Mouse (Mus musculus): Measurements from ENCODE around the gene Olfr430.
"Not testable (repeated sequence)": the region's sequence is repeated elsewhere in the genome, so short reads cannot be mapped to it uniquely, and the experiment has no call there.

Gene Olfr430

DNA sequence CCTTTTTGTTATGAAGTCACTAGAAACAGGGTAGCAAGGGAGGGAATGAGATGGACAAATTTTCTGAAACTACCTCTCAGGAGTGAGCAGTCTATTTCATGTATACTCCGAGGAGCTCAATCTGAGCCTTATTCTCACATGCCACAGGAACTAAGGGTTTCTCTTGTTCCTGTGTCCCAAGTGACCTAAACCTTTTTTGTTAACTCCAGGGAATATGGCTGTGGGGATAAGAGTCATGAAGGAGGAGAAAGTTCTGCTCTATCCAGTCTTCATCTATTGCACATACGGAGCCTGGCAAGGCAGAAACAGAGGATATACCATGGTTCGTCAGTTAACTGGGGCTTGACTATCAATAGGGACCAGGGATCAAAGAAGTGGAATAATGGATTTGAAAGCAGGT lies at the start of gene Olfr430:
Gene Olfr430 (plus strand): TSS at position 301 of the 400 bp plus-strand sequence.
- DNase-seq: no peak

DNA sequence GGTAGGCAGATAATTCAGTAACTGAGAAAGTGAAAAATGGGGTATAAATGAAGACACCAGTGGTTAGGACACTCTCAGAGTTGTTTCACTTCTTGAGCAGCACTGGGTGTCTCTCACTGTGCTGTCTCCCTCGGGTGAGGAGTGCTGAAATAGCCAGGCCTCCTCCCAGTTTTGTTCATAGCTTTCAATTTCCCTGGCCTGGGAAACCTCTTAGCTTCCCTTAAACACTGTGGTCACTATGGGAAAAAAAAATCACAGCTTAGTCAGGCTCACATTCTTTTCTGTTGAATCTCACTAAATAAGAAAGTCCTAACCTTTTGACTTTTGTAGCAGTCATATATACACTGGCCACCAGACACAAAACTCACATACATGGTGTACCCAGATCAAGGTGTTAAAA lies 34.7 kb upstream of the Olfr430 start, which contains the start of gene Ifi205:
Gene Ifi205 (minus strand): TSS at position 113 of the 400 bp plus-strand sequence.
- DNase-seq: no peak

DNA sequence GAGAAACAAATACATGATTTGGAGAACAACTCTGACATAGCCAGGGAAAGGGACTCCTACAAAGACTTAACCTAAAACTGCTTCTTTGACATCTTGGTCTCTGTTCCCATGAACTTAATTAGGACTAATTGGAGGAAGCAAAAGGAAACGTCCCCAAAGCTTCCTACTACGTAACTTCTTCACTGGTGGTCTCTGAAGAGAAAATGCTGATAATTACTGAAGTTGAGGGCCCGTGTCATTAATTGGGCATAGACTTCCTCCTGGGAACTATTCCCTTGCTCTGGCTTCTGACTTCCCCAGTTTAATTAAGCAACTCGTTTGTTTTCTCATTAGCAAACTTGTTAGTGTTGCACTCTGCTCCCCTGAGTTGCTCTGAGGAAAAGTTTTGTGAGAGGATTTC lies 30.6 kb upstream of the Olfr430 start:
- DNase-seq: no peak

DNA sequence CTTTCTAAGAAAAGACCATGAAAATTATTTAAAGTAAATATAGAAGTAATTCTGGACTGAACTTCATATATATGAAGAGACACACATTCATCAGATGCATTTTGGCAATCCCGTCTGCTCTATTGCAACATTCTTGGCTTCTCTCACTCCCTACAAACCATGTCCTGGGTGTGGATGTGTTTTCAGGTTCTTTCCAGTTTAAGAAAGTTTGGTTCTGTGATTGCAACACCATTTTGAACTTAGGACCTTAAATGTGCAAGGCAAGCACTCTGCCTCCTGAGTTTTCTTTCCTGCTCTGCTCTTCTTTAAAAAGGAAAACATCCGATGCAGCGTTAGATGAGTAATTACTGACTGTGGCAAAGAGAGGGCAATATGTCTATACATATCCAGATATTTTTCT lies 27.9 kb upstream of the Olfr430 start:
- DNase-seq: no peak

DNA sequence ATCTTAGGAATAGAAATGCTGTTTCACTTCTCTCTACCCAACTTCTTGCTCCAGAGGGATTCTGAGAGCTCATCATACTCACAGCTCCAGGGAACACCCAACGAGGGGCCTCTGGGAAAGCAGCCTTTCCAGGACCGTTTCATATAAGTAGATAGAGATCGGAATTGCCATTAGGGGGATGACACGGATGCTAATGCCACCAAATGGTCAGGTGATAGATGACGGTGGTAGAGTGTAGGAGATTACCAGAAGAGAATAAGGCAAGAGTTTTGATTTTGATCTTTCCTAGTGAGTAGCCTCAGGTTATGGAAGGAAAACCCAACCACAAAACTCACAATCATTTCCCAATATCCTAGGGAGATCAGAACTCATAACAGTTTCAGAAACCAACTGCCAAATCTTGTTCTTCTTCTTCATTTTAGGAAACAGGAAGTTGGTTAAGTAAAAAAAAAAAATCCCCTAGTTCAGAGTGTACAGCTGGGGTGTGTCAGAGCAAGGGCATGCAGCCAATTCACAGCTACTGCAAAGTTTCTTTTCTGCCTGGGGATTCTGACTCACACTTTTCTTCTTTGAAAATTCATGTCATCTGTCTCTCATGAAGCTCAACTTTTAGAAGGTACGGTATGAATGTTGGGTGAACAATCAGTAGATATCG lies 25.8 kb upstream of the Olfr430 start, which contains the start of gene Olfr433:
Gene Olfr433 (plus strand): TSS at position 183 of the 655 bp plus-strand sequence.
- DNase-seq: peak; percentile 64 to 76

DNA sequence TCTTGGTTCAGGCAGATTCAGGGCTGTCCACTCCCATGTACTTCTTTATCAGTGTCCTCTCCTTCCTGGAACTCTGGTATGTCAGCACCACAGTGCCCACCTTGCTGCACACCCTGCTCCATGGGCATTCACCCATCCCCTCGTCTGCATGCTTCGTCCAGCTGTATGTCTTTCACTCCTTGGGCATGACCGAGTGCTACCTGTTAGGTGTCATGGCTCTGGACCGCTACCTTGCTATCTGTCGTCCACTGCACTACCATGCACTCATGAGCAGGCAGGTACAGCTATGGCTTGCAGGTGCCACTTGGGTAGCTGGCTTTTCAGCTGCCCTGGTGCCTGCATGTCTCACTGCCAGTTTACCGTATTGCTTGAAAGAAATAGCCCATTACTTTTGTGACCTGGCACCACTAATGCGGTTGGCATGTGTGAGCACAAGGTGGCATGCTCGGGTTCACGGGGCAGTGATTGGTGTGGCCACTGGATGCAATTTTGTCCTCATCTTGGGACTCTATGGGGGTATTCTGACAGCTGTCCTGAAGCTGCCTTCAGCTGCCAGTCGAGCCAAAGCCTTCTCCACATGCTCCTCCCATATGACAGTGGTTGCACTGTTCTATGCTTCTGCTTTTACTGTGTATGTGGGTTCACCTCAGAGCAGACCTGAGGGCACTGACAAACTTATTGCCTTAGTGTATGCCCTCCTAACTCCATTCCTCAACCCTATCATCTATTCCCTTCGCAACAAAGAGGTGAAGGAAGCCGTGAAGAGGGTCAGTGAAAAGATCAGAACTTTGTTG lies 24.1 kb upstream of the Olfr430 start:
- peak in 1 of 2 experiments; percentile 18 for DNase-seq

DNA sequence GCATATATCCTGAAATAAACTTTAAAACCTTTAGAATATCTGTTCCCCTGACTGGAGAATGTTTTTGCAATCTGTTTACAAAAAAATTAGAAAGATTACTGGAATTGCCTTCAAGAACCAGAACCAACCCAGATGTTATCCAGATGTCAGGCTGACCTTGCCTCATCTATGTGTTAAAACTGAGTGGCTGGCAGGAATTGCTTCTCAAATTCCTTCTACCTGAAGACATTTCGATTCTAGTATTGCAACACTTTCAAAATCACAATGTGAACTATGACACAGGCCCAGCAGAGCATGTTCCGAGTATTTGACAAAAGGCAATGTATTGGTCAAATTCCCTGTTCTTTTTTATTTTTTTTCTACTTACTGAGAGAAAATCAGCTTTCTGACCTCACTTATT lies 22.0 kb upstream of the Olfr430 start:
- no peak for DNase-seq

DNA sequence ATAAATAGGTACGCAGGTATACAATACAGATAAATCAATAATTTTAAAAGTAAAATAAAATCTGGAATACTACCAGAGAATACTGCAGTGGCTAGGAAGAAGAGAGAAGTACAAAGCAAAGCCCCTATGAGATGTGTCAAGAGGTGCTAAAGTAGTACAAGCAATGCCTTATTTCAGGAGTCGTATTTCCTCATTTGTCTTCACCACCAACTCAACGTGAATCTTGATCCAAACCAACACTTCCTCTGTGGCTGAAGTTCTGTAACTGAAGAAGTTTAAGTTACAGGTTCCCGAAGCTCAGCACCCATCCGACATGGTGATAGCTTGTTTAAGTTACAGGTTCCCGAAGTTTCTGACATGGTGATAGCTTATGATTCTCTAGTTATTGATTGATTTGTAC lies 18.2 kb upstream of the Olfr430 start:
- not testable (repeated sequence) for DNase-seq

DNA sequence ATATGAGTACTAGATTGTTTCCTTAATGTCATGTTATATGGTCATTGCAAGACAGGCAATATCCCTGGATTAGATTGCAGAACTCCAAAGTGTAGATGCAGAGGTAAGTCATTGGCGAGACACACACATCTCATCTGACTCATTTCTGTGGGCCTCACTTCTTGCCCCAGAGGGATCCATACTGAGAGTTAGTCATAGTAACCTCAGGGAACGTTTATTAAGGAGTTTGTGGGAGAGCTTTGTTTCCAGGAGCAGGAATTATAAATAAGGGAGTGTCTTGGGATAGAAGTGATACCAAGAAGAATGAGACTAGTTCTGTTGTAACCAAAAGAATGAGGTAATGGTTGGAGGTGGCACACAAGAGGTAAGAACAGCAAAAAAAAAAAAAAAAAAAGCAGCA lies 17.5 kb upstream of the Olfr430 start, which contains the start of gene Olfr432:
Gene Olfr432 (plus strand): TSS at position 313 of the 400 bp plus-strand sequence.
- no peak for DNase-seq

DNA sequence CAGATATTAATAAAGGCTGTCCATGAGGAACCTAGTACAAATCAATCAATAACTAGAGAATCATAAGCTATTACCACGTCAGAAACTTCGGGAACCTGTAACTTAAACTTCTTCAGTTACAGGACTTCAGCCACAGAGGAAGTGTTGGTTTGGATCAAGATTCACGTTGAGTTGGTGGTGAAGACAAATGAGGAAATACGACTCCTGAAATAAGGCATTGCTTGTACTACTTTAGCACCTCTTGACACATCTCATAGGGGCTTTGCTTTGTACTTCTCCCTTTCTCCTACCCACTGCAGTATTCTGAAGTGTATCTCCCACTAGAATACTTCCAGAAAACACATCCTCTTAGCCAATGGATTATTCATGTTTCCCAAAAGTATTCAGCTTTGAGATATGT lies 17.0 kb upstream of the Olfr430 start:
- not testable (repeated sequence) for DNase-seq

DNA sequence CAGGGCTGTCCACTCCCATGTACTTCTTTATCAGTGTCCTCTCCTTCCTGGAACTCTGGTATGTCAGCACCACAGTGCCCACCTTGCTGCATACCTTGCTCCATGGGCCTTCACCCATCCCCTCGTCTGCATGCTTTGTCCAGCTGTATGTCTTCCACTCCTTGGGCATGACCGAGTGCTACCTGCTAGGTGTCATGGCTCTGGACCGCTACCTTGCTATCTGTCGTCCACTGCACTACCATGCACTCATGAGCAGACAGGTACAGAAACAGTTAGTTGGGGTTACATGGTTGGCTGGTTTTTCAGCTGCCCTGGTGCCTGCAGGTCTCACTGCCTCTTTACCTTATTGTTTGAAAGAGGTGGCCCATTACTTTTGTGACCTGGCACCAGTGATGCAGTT lies 15.9 kb upstream of the Olfr430 start:
- no peak for DNase-seq

DNA sequence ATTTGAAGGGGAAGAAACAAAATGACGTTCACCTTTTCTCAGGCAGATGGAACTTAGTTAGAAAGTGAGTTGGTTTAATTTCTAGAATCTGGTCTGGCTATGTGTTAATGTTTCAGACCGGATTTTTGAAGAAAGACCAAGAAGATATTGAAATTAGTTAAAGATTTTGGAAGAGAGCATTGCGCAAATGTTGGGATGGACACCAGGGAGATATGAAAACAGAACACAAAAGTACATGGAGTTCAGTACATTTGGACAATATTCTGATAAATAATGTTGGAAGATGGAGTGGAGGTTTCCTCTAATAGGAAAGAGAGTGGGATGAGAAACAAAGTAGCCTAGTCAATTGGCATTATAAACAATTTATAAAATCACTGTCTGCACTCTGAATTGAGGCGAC lies 14.9 kb upstream of the Olfr430 start:
- DNase-seq: no peak

DNA sequence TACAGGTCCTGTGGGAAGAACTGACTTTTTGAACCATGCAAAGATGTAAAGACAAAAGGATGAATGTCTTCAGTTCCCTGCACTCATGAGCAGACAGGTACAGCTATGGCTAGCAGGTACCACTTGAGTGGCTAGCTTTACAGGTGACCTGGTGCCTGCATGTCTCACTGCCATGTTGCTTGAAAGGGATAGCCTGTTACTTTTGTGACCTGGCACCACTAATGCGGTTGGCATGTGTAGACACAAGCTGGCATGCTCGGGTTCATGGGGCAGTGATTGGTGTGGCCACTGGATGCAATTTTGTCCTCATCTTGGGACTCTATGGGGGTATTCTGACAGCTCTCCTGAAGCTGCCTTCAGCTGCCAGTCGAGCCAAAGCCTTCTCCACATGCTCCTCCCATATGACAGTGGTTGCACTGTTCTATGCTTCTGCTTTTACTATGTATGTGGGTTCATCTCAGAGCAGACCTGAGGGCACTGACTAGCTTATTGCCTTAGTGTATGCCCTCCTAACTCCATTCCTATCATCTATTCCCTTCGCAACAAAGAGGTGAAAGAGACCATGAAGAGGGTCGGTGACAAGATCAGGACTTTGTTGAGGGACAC lies 14.4 kb upstream of the Olfr430 start:
- no peak for DNase-seq

DNA sequence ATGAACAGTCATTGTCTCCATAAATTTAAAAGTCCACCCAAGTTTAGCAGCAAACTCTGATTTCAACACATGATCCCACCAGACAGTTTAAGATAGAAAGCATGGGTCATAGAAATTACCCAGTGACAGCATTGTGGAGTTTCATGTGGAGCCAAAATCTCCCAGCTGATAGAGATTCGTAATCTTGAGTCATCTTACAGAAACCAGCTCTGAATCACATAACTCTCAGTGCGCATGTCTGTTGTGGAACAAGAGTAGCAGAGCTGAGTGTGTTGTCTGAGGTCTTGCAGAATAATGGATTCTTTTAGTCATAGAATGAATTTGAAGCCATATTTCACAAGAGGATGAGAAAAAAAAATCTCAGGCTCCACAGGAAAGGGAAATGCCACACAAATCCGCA lies 13.4 kb upstream of the Olfr430 start:
- DNase-seq: no peak

DNA sequence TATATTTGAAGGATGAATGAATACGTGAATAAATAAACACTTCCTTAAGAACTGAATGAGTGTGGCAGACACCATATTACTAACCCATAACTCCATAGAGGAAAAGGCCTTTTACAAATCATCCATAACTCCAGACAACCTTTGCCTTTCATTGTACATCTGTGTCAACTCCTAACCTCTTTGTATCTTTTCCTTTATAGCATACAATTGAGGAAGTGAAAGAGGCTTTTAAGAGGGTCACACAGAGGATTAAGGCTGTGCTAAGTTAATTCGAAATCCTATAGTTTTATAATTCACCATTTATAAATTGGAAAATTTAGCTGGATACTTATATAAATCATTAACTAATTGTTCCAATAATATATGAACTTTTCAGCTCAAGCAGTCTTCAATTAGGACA lies 11.2 kb upstream of the Olfr430 start:
- DNase-seq: no peak

DNA sequence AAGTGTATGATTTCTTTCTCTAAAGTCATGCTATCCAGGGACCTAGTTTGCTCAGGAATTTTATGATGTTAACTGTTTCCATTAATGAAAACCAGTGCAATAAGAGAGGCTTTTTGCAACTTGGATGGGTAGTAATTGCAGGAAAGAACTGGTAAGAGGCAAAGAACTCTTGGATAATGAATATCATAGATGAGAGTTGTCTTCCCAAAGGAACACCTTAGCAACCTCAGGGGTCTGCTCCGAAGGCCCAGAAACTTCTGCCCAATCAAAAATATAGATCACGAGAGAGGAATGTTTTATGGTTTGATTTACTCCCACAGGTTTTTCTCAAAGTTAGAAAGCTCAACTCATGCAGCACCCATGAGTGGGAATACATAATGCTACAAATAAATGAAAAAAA lies 17.6 kb downstream of the Olfr430 start, which contains the start of gene Olfr429:
Gene Olfr429 (plus strand): TSS at position 301 of the 400 bp plus-strand sequence.
- no peak for DNase-seq

DNA sequence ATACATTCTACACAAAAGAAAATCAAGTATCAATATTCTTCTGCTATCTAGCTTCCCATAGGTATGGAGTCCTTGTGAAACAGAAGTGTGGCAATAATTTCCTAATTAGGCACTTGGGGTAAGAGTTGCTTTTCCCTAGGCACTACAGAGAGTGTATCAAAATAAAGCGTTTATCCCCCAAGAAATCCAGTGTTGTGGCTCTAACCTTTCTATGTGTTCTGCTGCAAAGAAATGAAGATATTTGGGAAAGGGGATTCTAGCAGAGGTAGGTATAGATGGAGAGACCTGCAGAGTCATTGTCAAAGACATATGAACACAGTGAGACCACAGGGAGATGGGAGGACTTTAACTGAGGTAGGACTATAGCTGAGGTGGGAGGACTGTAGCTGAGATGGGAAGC lies 30.2 kb downstream of the Olfr430 start, which contains the start of gene Olfr427:
Gene Olfr427 (plus strand): TSS at position 301 of the 400 bp plus-strand sequence.
- no peak for DNase-seq

DNA sequence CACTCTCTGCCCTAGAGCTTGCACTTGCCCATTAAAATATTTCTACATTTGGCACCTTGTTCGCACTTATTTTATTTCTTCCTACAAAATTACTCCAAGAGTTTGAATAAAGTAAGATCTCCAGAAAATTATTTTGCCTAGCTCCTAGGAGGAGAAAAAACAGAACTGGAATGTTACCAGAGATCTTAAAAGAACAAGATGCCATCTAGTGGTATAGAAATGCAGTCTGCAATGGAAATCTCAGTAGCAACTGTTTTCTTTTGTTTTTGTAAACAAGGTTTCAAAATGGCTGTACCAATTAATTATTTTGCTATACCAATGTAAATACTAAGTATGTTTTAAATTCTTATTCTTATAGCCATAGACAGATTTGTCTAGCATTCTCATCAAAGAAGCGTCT lies 37.3 kb downstream of the Olfr430 start:
- DNase-seq: no peak

DNA sequence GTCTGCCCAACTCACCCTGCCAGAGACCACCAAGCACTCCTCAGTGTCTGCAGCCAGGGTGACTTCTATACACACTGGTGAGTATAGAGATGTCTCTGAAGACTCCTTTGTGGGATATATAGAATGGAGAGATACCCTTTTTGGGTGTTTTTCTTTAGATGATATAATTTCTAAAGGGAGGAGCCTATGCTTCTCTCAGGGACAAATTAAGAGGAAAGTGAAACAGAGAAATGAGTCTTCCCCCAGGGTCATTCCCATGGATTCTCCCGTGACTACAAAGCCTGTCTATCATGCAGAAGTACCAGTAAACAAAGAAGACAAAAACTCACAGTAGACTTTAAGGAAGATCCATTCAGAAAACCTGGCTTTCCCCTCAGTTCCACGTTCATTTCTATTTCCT lies 54.7 kb downstream of the Olfr430 start, which contains the start of gene Olfr231:
Gene Olfr231 (minus strand): TSS at position 101 of the 400 bp plus-strand sequence.
- no peak for DNase-seq
